Mouse (Mus musculus): ENCODE results near the gene Olfr178. TPM values are rescaled to one million over a fixed set of nuclear protein-coding genes. Genes with fewer than 3 reads are reported as not detected.

The Olfr178 gene
- total RNA-seq (2021), result not detected

GRCm38 (mm10) chr16:58891963-58892362 lies at the start of gene Olfr178:
TSS of gene Olfr178 (minus strand) at chr16:58892063.
- DNase-seq, result no peak
- intact Hi-C loops (cut with DNase I), result no loop called here

- no peak for DNase-seq
- intact Hi-C loops (cut with DNase I), result no loop called here
These were observed 37.4 kb upstream of the Olfr178 start, which contains the start of gene Olfr180 for GRCm38 (mm10) chr16:58929292-58929691. TSS of gene Olfr180 (minus strand) at chr16:58929392.

- intact Hi-C loops (cut with DNase I), result no loop called here
- DNase-seq, result no peak
These were observed 36.8 kb upstream of the Olfr178 start, which contains the start of gene Olfr181 for GRCm38 (mm10) chr16:58928655-58929054. TSS of gene Olfr181 (minus strand) at chr16:58928755.

GRCm38 (mm10) chr16:58884416-58884815 lies 7.4 kb downstream of the Olfr178 start:
- intact Hi-C loops (cut with DNase I), result no loop called here
- DNase-seq, result no peak

- DNase-seq, result no peak
These were observed 17.2 kb downstream of the Olfr178 start, which contains the start of gene Olfr177 for GRCm38 (mm10) chr16:58874668-58875067. TSS of gene Olfr177 (minus strand) at chr16:58874768.

GRCm38 (mm10) chr16:58861479-58861878 lies 30.4 kb downstream of the Olfr178 start:
- intact Hi-C loops (cut with DNase I), result no loop called here
- no peak for DNase-seq

More at GRCm38 (mm10) chr16:58874668-58875067, 17.2 kb downstream of the Olfr178 start, which contains the start of gene Olfr177:
- intact Hi-C loops (cut with DNase I), result no loop called here

- no peak for DNase-seq
- intact Hi-C loops (cut with DNase I), result no loop called here
These were observed 31.7 kb downstream of the Olfr178 start for GRCm38 (mm10) chr16:58860032-58860737.

Other genes starting within 250 kb of the Olfr178 start
- gene Cpox, start 221.8 kb downstream of the Olfr178 start, total RNA-seq (2021), result 10 to 100 TPM; 19.7 to 20.5 TPM
- not detected for gene Gpr15, start 173.0 kb downstream of the Olfr178 start, total RNA-seq (2021)
- gene Cldnd1, start 164.2 kb downstream of the Olfr178 start, total RNA-seq (2021), result 100 to 1,000 TPM in 1 of 2 experiments, 10 to 100 TPM in 1; 93.9 to 111 TPM
- not detected for gene Olfr172, start 128.9 kb downstream of the Olfr178 start, total RNA-seq (2021)
- not detected for gene Olfr173, start 91.8 kb downstream of the Olfr178 start, total RNA-seq (2021)
- gene Olfr175-ps1, start 65.3 kb downstream of the Olfr178 start, total RNA-seq (2021), result not detected
- gene Olfr177, start 17.3 kb downstream of the Olfr178 start, total RNA-seq (2021), result not detected
- gene Olfr181, start 36.7 kb upstream of the Olfr178 start, total RNA-seq (2021), result not detected
- not detected for gene Olfr180, start 37.3 kb upstream of the Olfr178 start, total RNA-seq (2021)
- not detected for gene Olfr183, start 103.3 kb upstream of the Olfr178 start, total RNA-seq (2021)
- gene Olfr186, start 138.2 kb upstream of the Olfr178 start, total RNA-seq (2021), result not detected
- not detected for gene Olfr187, start 147.7 kb upstream of the Olfr178 start, total RNA-seq (2021)
- gene Olfr190, start 185.9 kb upstream of the Olfr178 start, total RNA-seq (2021), result not detected
- gene Olfr191, start 197.8 kb upstream of the Olfr178 start, total RNA-seq (2021), result not detected
- not detected for gene Olfr193, start 219.8 kb upstream of the Olfr178 start, total RNA-seq (2021)
- not detected for gene Olfr194, start 229.0 kb upstream of the Olfr178 start, total RNA-seq (2021)

Measured in left cerebral cortex, postnatal 4 days (tissue).